Mouse (Mus musculus): ENCODE results near the gene Cdh23.

DNA sequence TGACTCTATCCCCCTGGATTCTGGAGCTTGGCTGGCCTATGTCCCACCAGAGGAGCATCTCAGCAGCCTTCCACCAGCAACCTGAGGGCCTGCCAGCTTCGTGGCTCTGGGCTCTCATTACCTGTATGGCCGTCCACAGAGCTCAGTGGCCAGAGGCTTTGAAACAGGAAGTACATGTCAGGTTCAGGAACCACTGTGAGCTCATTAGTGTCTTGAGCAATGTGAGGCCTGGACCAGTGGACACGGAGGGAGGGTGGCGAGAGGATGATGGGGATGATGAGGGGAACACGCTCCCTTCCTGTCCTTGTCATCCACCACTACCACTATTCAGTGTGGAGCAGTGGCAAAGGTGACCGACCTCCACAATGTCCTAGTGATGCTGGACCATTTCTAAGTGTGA is 326.9 kb downstream of the Cdh23 start:
- TF ChIP-seq HCFC1 (IDR thresholded peaks at IDR 0.05; ENCODE audit: borderline replicate concordance, insufficient read depth, low read length) (no peak), CHD2 (IDR thresholded peaks at IDR 0.05; ENCODE audit: low read depth, low read length) (no peak)
